Mouse (Mus musculus) hematopoietic multipotent progenitor cell, adult 10-12 weeks (in vitro differentiated cells): ENCODE measurements around the gene Gm21830. TPM values are rescaled to one million over a fixed set of nuclear protein-coding genes. Genes with fewer than 3 reads are reported as not detected.

Source experiments
- polyA plus RNA-seq: library from polyadenylated mRNA; stranded (reverse); fragments of >175 nt; gene quantifications from 2 replicates; pipeline ENCODE4 v1.2.3, GENCODE M21; 2012; ENCODE audit warnings: low replicate concordance

Gene Gm21830
- not detected in 2 replicates for polyA plus RNA-seq

DNA sequence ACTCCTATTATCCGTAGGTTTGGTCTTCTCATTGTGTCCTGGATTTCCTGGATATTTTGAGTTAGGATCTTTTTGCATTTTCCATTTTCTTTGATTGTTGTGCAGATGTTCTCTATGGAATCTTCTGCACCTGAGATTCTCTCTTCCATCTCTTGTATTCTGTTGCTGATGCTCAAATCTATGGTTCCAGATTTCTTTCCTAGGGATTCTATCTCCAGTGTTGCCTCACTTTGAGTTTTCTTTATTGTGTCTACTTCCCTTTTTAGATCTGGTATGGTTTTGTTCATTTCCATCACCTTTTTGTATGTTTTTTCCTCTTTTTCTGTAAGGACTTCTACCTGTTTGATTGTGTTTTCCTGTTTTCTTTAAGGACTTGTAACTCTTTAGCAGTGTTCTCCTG, at the start of gene Gm21830:
Gene Gm21830 (plus strand): TSS at position 301 of the 400 bp plus-strand sequence.

DNA sequence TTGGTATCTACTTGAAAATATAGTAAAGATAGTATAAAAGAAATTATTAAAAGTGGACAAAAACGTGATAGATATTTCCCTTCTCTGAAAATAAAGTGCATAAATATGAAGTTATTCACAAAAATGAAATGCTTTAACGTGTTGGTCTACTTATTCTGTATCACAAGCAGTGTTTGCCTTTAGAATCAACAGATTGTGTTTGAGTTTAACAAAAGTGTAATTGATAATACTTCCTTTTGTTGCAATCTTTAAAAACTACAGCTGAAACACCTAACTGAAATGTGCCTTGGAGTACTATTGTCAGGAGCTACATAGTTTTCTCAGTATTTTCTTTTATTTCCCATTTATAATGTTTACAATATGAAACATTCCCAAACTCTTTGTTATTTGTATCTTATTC, 19.6 kb downstream of the Gm21830 start, which contains the start of gene Gm26727:
Gene Gm26727 (minus strand): TSS at position 101 of the 400 bp plus-strand sequence.

DNA sequence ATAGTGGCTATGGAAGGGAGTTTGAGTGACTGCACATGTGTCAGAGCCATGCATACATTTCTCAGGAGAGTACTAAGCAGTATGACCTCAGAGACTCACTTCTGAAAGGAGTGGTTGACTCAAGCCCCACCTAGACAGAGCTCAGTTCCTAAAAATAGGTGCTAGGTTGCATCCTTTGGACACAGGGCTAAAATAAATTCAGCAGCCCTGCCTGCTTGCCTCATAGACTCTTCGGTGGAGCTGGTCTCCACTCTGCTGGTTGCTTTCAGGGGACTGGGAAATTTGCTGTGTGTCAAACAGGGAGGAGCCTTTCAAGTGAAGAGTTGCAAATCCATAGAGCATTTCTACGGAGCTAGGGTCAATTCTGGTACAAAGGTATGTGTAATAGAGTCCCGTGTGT, 32.3 kb downstream of the Gm21830 start, which contains the start of gene Xirp2:
Gene Xirp2 (plus strand): TSS at position 223 of the 400 bp plus-strand sequence.

Other genes starting within 250 kb of the Gm21830 start
- gene Gm26727, start 19.5 kb downstream of the Gm21830 start, polyA plus RNA-seq = not detected in 2 replicates
- not detected in 2 replicates for gene Xirp2, start 32.3 kb downstream of the Gm21830 start, polyA plus RNA-seq
- gene B3galt1, start 152.1 kb downstream of the Gm21830 start, polyA plus RNA-seq = not detected in 2 replicates